Mouse (Mus musculus) liver, embryonic 16.5 days (tissue): ENCODE measurements around the gene Scgb1a1. TPM values are rescaled to one million over a fixed set of nuclear protein-coding genes. Genes with fewer than 3 reads are reported as not detected.

Experiments used
- ATAC-seq: fragments of 200-750 bp; cut with Nextera tagmentation; 2 replicates; pipeline ENCODE4 v1.8.0; 2017; ENCODE audit warnings: low read depth, mild to moderate bottlenecking, moderate number of reproducible peaks, moderate library complexity
- H3K27ac ChIP-seq: fragments of 300-500 bp; sonication (generic); 2 replicates; pipeline ENCODE4 v1.5.1; 2014; ENCODE audit warnings: mild to moderate bottlenecking, low read length
- H3K27me3 ChIP-seq: fragments of 300-500 bp; sonication (generic); 2 replicates; pipeline ENCODE4 v1.6.1; 2014; ENCODE audit warnings: low read depth, low read length, mixed read lengths; ENCODE audit not compliant: control insufficient read depth, insufficient read depth
- H3K36me3 ChIP-seq: fragments of 300-500 bp; sonication (generic); 2 replicates; pipeline ENCODE4 v1.6.1; 2014; ENCODE audit warnings: mild to moderate bottlenecking; ENCODE audit not compliant: control insufficient read depth, insufficient read depth
- H3K4me1 ChIP-seq: fragments of 300-500 bp; sonication (generic); 2 replicates; pipeline ENCODE4 v1.6.1; 2014; ENCODE audit warnings: low read depth, low read length, mixed read lengths; ENCODE audit not compliant: control insufficient read depth
- H3K4me2 ChIP-seq: fragments of 300-500 bp; sonication (generic); 2 replicates; pipeline ENCODE4 v1.6.1; 2014; ENCODE audit warnings: low read depth, low read length, mixed read lengths
- H3K4me3 ChIP-seq: fragments of 300-500 bp; sonication (generic); 2 replicates; pipeline ENCODE4 v1.5.1; 2014; ENCODE audit warnings: low read depth, mild to moderate bottlenecking, low read length
- H3K9ac ChIP-seq: fragments of 300-500 bp; sonication (generic); 2 replicates; pipeline ENCODE4 v1.6.1; 2014; ENCODE audit warnings: low read depth, low read length
- H3K9me3 ChIP-seq: fragments of 300-500 bp; sonication (generic); replicated peaks from 2 replicates; pipeline ENCODE4 v1.6.1; 2016; ENCODE audit warnings: low read length; ENCODE audit not compliant: control insufficient read depth
- WGBS: fragments of 180-500 bp; shearing (Covaris S2); extraction: QIAGEN DNeasy Blood & Tissue Kit; methylation state at CpG from one replicate; pipeline ENCODE4 v1.1.7; 2014; ENCODE audit not compliant: insufficient replicate concordance; 5-methylcytosine and 5-hydroxymethylcytosine counted together
- polyA plus RNA-seq: library from polyadenylated mRNA; unstranded; fragments of >200 nt; fragmentation: Nextera tagmentation; extraction: Ambion mirVana; gene quantifications from 2 replicates; pipeline ENCODE4 v1.2.1, GENCODE M21; 2015

The Scgb1a1 gene
- polyA plus RNA-seq, 1 experiment from 2014 or later, result not detected

GRCm38 (mm10) chr19:9075558-9075957 is 12.2 kb downstream of the Scgb1a1 start:
- H3K4me3 ChIP-seq, result no peak overlapping the region

GRCm38 (mm10) chr19:9074424-9074823 is 13.3 kb downstream of the Scgb1a1 start:
- no peaks in the 10 kb centered on the region for H3K36me3 ChIP-seq
- H3K27me3 ChIP-seq, result no peaks in the 10 kb centered on the region
- no peak overlapping the region for H3K9ac ChIP-seq
- no peaks in the 10 kb centered on the region; the same call in 1 of the 2 replicates for H3K4me1 ChIP-seq
- ATAC-seq, result no peak
- H3K9me3 ChIP-seq, result no peaks in the 10 kb centered on the region
- H3K4me3 ChIP-seq, result no peak overlapping the region
- no peak overlapping the region for H3K27ac ChIP-seq
- 52% methylated on average over 4 of the region's 4 CpGs for WGBS
- no peak overlapping the region for H3K4me2 ChIP-seq

More at GRCm38 (mm10) chr19:9075558-9075957, 12.2 kb downstream of the Scgb1a1 start:
- H3K36me3 ChIP-seq, result no peaks in the 10 kb centered on the region
- no peaks in the 10 kb centered on the region for H3K27me3 ChIP-seq
- no peaks in the 10 kb centered on the region for H3K4me1 ChIP-seq
- no peak for ATAC-seq
- H3K4me2 ChIP-seq, result no peak overlapping the region
- 49% methylated on average over 2 of the region's 2 CpGs for WGBS
- no peaks in the 10 kb centered on the region for H3K9me3 ChIP-seq
- H3K27ac ChIP-seq, result no peak overlapping the region
- no peak overlapping the region for H3K9ac ChIP-seq

GRCm38 (mm10) chr19:9073776-9074411 is 13.9 kb downstream of the Scgb1a1 start:
- no peak overlapping the region for H3K27ac ChIP-seq
- 43% methylated on average over 12 of the region's 12 CpGs for WGBS

GRCm38 (mm10) chr19:9072157-9072530 is 15.6 kb downstream of the Scgb1a1 start:
- no peaks in the 10 kb centered on the region for H3K9me3 ChIP-seq
- no peak for ATAC-seq
- H3K9ac ChIP-seq, result no peak overlapping the region
- H3K27ac ChIP-seq, result no peak overlapping the region
- WGBS, result 58% methylated on average over 2 of the region's 2 CpGs
- H3K4me2 ChIP-seq, result no peak overlapping the region
- no peaks in the 10 kb centered on the region; the same call in 1 of the 2 replicates for H3K4me1 ChIP-seq
- H3K27me3 ChIP-seq, result no peaks in the 10 kb centered on the region
- no peak overlapping the region for H3K4me3 ChIP-seq
- H3K36me3 ChIP-seq, result no peaks in the 10 kb centered on the region

More at GRCm38 (mm10) chr19:9073776-9074411, 13.9 kb downstream of the Scgb1a1 start:
- Histone ChIP-seq H3K4me1 (no peaks in the 10 kb centered on the region; the same call in 1 of the 2 replicates), H3K27me3 (no peaks in the 10 kb centered on the region), H3K9ac (no peak overlapping the region), H3K9me3 (no peaks in the 10 kb centered on the region), H3K4me2 (no peak overlapping the region), H3K4me3 (no peak overlapping the region), H3K36me3 (no peaks in the 10 kb centered on the region)
- no peak for ATAC-seq

- H3K9ac ChIP-seq, result no peak overlapping the region
- H3K9me3 ChIP-seq, result no peaks in the 10 kb centered on the region
- no peak overlapping the region for H3K27ac ChIP-seq
- no peaks in the 10 kb centered on the region; the same call in 1 of the 2 replicates for H3K4me1 ChIP-seq
- peak; percentile 37; the same call in 1 of the 2 replicates for ATAC-seq
- H3K4me3 ChIP-seq, result no peak overlapping the region
- no peak overlapping the region for H3K4me2 ChIP-seq
- H3K36me3 ChIP-seq, result no peaks in the 10 kb centered on the region
- no peaks in the 10 kb centered on the region for H3K27me3 ChIP-seq
- 42% methylated on average over 7 of the region's 7 CpGs for WGBS
These were observed 16.2 kb downstream of the Scgb1a1 start for GRCm38 (mm10) chr19:9071456-9072156.

GRCm38 (mm10) chr19:9070316-9070715 is 17.4 kb downstream of the Scgb1a1 start:
- H3K27ac ChIP-seq, result no peak overlapping the region
- no peaks in the 10 kb centered on the region for H3K9me3 ChIP-seq
- H3K4me2 ChIP-seq, result no peak overlapping the region
- no peak overlapping the region for H3K4me3 ChIP-seq
- no peaks in the 10 kb centered on the region; the same call in 1 of the 2 replicates for H3K4me1 ChIP-seq
- H3K27me3 ChIP-seq, result no peaks in the 10 kb centered on the region
- WGBS, result 57% methylated on average over 2 of the region's 2 CpGs
- ATAC-seq, result no peak
- no peaks in the 10 kb centered on the region for H3K36me3 ChIP-seq
- no peak overlapping the region for H3K9ac ChIP-seq

GRCm38 (mm10) chr19:9069687-9070307 is 18.0 kb downstream of the Scgb1a1 start:
- ATAC-seq, result no peak
- WGBS, result 59% methylated on average over 8 of the region's 8 CpGs
- Histone ChIP-seq H3K4me3 (no peak overlapping the region), H3K4me1 (no peaks in the 10 kb centered on the region; the same call in 1 of the 2 replicates), H3K36me3 (no peaks in the 10 kb centered on the region), H3K27me3 (no peaks in the 10 kb centered on the region), H3K27ac (no peak overlapping the region), H3K4me2 (no peak overlapping the region), H3K9ac (no peak overlapping the region), H3K9me3 (no peaks in the 10 kb centered on the region)

- H3K27ac ChIP-seq, result no peak overlapping the region
- ATAC-seq, result no peak
- H3K27me3 ChIP-seq, result no peaks in the 10 kb centered on the region
- no peak overlapping the region for H3K4me2 ChIP-seq
- H3K4me1 ChIP-seq, result no peaks in the 10 kb centered on the region; the same call in 1 of the 2 replicates
- WGBS, result 53% methylated on average over 5 of the region's 5 CpGs
- no peaks in the 10 kb centered on the region for H3K9me3 ChIP-seq
- no peak overlapping the region for H3K4me3 ChIP-seq
- no peak overlapping the region for H3K9ac ChIP-seq
- no peaks in the 10 kb centered on the region for H3K36me3 ChIP-seq
These were observed 20.5 kb downstream of the Scgb1a1 start for GRCm38 (mm10) chr19:9067292-9067691.
